Mouse (Mus musculus): ENCODE measurements around the gene Snrnp40. TPM values are rescaled to one million over a fixed set of nuclear protein-coding genes. Genes with fewer than 3 reads are reported as not detected.
A peak's percentile ranks its signal among the peaks of the same experiment; 100 is the strongest.

Snrnp40 gene
- 42.5 to 56.5 TPM (median 51.3 TPM) in 3 replicates for total RNA-seq (2017)

GRCm38 (mm10) chr4:130359486-130360237 lies at the start of gene Snrnp40, which contains the start of gene Zcchc17:
TSS of gene Snrnp40 (plus strand) at chr4:130360132.
TSS of gene Zcchc17 (minus strand) at chr4:130359943.
- peak; percentile 99 for ATAC-seq (replicated peaks; ENCODE audit: insufficient number of reproducible peaks, low FRiP score, low TSS enrichment, poor library complexity, severe bottlenecking)

- ATAC-seq (replicated peaks; ENCODE audit: insufficient number of reproducible peaks, low FRiP score, low TSS enrichment, poor library complexity, severe bottlenecking), result no peak
These were observed 47.4 kb upstream of the Snrnp40 start for GRCm38 (mm10) chr4:130312526-130312925.

- no peak for ATAC-seq (replicated peaks; ENCODE audit: insufficient number of reproducible peaks, low FRiP score, low TSS enrichment, poor library complexity, severe bottlenecking)
These were observed 46.4 kb upstream of the Snrnp40 start for GRCm38 (mm10) chr4:130313552-130313951.

- no peak for ATAC-seq (replicated peaks; ENCODE audit: insufficient number of reproducible peaks, low FRiP score, low TSS enrichment, poor library complexity, severe bottlenecking)
These were observed 44.0 kb upstream of the Snrnp40 start for GRCm38 (mm10) chr4:130315771-130316527.

GRCm38 (mm10) chr4:130316691-130317090 lies 43.2 kb upstream of the Snrnp40 start:
- no peak for ATAC-seq (replicated peaks; ENCODE audit: insufficient number of reproducible peaks, low FRiP score, low TSS enrichment, poor library complexity, severe bottlenecking)

GRCm38 (mm10) chr4:130318122-130318521 lies 41.8 kb upstream of the Snrnp40 start:
- no peak for ATAC-seq (replicated peaks; ENCODE audit: insufficient number of reproducible peaks, low FRiP score, low TSS enrichment, poor library complexity, severe bottlenecking)

GRCm38 (mm10) chr4:130319564-130319963 lies 40.4 kb upstream of the Snrnp40 start:
- no peak for ATAC-seq (replicated peaks; ENCODE audit: insufficient number of reproducible peaks, low FRiP score, low TSS enrichment, poor library complexity, severe bottlenecking)

GRCm38 (mm10) chr4:130321640-130322039 lies 38.3 kb upstream of the Snrnp40 start:
- no peak for ATAC-seq (replicated peaks; ENCODE audit: insufficient number of reproducible peaks, low FRiP score, low TSS enrichment, poor library complexity, severe bottlenecking)

- ATAC-seq (replicated peaks; ENCODE audit: insufficient number of reproducible peaks, low FRiP score, low TSS enrichment, poor library complexity, severe bottlenecking), result no peak
These were observed 37.4 kb upstream of the Snrnp40 start for GRCm38 (mm10) chr4:130322567-130322966.

- no peak for ATAC-seq (replicated peaks; ENCODE audit: insufficient number of reproducible peaks, low FRiP score, low TSS enrichment, poor library complexity, severe bottlenecking)
These were observed 36.8 kb upstream of the Snrnp40 start for GRCm38 (mm10) chr4:130323165-130323564.

- no peak for ATAC-seq (replicated peaks; ENCODE audit: insufficient number of reproducible peaks, low FRiP score, low TSS enrichment, poor library complexity, severe bottlenecking)
These were observed 36.3 kb upstream of the Snrnp40 start for GRCm38 (mm10) chr4:130323607-130324006.

GRCm38 (mm10) chr4:130325446-130325845 lies 34.5 kb upstream of the Snrnp40 start:
- ATAC-seq (replicated peaks; ENCODE audit: insufficient number of reproducible peaks, low FRiP score, low TSS enrichment, poor library complexity, severe bottlenecking), result no peak

- ATAC-seq (replicated peaks; ENCODE audit: insufficient number of reproducible peaks, low FRiP score, low TSS enrichment, poor library complexity, severe bottlenecking), result no peak
These were observed 32.6 kb upstream of the Snrnp40 start for GRCm38 (mm10) chr4:130327366-130327765.

- no peak for ATAC-seq (replicated peaks; ENCODE audit: insufficient number of reproducible peaks, low FRiP score, low TSS enrichment, poor library complexity, severe bottlenecking)
These were observed 24.1 kb upstream of the Snrnp40 start for GRCm38 (mm10) chr4:130335867-130336266.

- peak; percentile 78 for ATAC-seq (replicated peaks; ENCODE audit: insufficient number of reproducible peaks, low FRiP score, low TSS enrichment, poor library complexity, severe bottlenecking)
These were observed 18.2 kb upstream of the Snrnp40 start for GRCm38 (mm10) chr4:130341691-130342090.

GRCm38 (mm10) chr4:130349666-130350065 lies 10.3 kb upstream of the Snrnp40 start:
- ATAC-seq (replicated peaks; ENCODE audit: insufficient number of reproducible peaks, low FRiP score, low TSS enrichment, poor library complexity, severe bottlenecking), result no peak

GRCm38 (mm10) chr4:130350690-130351422 lies 9.1 kb upstream of the Snrnp40 start:
- no peak for ATAC-seq (replicated peaks; ENCODE audit: insufficient number of reproducible peaks, low FRiP score, low TSS enrichment, poor library complexity, severe bottlenecking)

- ATAC-seq (replicated peaks; ENCODE audit: insufficient number of reproducible peaks, low FRiP score, low TSS enrichment, poor library complexity, severe bottlenecking), result no peak
These were observed 7.3 kb upstream of the Snrnp40 start for GRCm38 (mm10) chr4:130352588-130352987.

GRCm38 (mm10) chr4:130357946-130358345 lies 2.0 kb upstream of the Snrnp40 start:
- no peak for ATAC-seq (replicated peaks; ENCODE audit: insufficient number of reproducible peaks, low FRiP score, low TSS enrichment, poor library complexity, severe bottlenecking)
